Mouse (Mus musculus) E14TG2a.4 (cell line): ENCODE data around the gene Nrp1.

Experiments used
- H3K27me3 ChIP-seq: 2 replicates; pipeline ENCODE4 v1.6.1; 2014; ENCODE audit warnings: low read length, control low read depth; ENCODE audit not compliant: insufficient read depth
- H3K36me3 ChIP-seq: 2 replicates; pipeline ENCODE4 v1.6.1; 2014; ENCODE audit warnings: low read length, control low read depth; ENCODE audit not compliant: insufficient read depth
- H3K4me1 ChIP-seq: replicated peaks from 2 replicates; pipeline ENCODE4 v1.6.1; 2014; ENCODE audit warnings: low read depth, low read length, control low read depth
- H3K4me3 ChIP-seq: replicated peaks from 2 replicates; pipeline ENCODE4 v1.5.1; 2014; ENCODE audit warnings: mild to moderate bottlenecking, low read length
- H3K9me3 ChIP-seq: 2 replicates; pipeline ENCODE4 v1.6.1; 2014; ENCODE audit warnings: low read length, control low read depth
- CTCF ChIP-seq: conservative IDR thresholded peaks from 2 replicates; pipeline ENCODE4 v1.5.1; 2014; ENCODE audit warnings: low read length
- NANOG ChIP-seq: IDR thresholded peaks from 2 replicates; pipeline ENCODE4 v1.6.1; 2014; ENCODE audit warnings: borderline replicate concordance, low read length, mixed read lengths
- POU5F1 ChIP-seq: IDR thresholded peaks from 2 replicates; pipeline ENCODE4 v1.6.1; 2014; ENCODE audit warnings: low read length, borderline replicate concordance

Gene Nrp1

DNA sequence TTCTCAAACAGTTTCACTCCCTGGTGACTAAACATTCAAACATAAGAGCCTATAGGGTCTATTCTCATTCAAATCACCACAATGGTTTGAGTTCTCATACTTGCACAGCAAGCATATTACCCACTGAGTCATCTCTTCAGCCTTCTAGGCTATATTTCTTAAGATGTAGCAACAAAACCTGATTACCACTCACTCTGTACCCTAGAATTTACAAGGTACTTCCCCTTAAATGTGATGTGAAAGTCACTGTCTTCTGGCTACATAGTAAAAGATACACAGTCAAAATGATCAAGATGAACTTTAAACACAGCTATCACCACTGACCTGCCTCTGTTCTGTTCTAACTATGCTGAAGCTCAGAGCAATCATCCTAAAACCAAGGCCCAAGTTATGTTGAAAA, 7.2 kb upstream of the Nrp1 start:
- TF ChIP-seq NANOG (no peak), POU5F1 (no peak), CTCF (no peak)
- no peak overlapping the region for H3K4me3 ChIP-seq
- H3K9me3 ChIP-seq: no peaks in the 10 kb centered on the region
- peaks cover 6% of the 10 kb centered on the region for H3K27me3 ChIP-seq
- 0 out of 2 replicates have a peak, but pooled peaks cover 5% of the 10 kb centered on the region for H3K4me1 ChIP-seq
- no peaks in the 10 kb centered on the region for H3K36me3 ChIP-seq

DNA sequence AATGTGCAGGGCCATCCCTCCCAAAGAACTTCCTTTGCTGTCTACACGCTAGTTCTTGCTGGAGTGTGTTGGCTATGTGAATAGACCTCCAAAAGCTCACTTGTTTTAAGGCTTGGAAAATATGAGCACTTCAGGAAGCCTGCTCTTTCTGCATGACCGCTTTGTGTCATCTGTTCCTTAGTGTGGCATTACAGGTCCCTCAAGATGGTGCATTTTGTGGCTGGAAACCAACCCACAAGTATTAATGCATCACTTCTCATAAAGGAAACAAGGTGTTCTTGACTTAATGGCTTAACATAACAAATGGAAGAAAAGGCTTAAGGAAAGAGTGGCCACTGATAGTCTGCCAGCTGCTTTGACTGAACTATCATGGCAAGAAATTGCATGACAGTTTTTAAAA, 5.6 kb upstream of the Nrp1 start:
- Histone ChIP-seq H3K9me3 (no peaks in the 10 kb centered on the region), H3K4me1 (peaks cover 16% of the 10 kb centered on the region), H3K4me3 (no peak overlapping the region), H3K27me3 (peaks cover 22% of the 10 kb centered on the region), H3K36me3 (no peaks in the 10 kb centered on the region)
- no peak for TF ChIP-seq NANOG
- TF ChIP-seq CTCF: no peak
- no peak for TF ChIP-seq POU5F1

DNA sequence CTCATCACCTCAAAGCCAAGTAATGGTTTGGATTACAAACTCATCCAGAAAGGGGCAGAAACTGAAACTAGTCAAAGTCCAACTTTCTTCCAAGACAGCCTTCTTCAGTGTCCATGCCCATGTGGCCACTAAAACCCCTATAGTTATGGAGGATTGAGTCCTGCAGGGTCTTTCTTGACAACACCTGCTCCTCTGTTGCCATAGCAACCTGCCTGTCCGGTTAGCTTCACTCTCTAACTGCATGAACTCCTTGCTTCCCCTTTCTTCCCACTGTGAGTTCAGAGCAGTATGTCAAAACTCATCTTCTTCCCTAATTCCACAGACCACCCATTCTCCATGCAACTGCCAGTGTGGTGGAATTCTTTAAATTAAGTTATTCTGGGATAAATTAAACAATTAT, 4.4 kb upstream of the Nrp1 start:
- peaks cover 33% of the 10 kb centered on the region for H3K27me3 ChIP-seq
- H3K4me3 ChIP-seq: no peak overlapping the region
- H3K9me3 ChIP-seq: no peaks in the 10 kb centered on the region
- no peaks in the 10 kb centered on the region for H3K36me3 ChIP-seq
- no peak for TF ChIP-seq POU5F1
- no peak for TF ChIP-seq CTCF
- TF ChIP-seq NANOG: no peak
- H3K4me1 ChIP-seq: peaks cover 25% of the 10 kb centered on the region

DNA sequence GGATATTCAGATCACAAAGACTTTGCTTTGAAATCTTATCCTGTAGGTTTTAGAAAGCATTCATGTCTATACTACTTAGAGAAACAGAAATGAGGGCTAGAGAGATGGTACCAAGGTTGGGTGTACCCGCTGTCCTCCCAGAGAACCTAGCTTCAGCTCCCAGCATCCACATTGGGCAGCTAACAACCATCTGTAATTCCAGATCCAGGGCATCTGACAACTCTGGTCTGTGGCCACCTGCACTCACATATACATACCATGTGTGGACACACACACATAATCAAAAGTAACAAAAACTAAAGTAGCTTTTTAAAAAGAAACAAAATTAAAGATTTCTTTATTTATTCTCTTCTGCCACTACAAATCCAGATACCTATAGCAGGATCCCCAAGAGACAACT, 3.3 kb upstream of the Nrp1 start:
- no peak overlapping the region for H3K4me3 ChIP-seq
- H3K9me3 ChIP-seq: no peaks in the 10 kb centered on the region
- TF ChIP-seq POU5F1 (no peak), NANOG (no peak), CTCF (no peak)
- peaks cover 44% of the 10 kb centered on the region for H3K27me3 ChIP-seq
- H3K36me3 ChIP-seq: no peaks in the 10 kb centered on the region
- peaks cover 29% of the 10 kb centered on the region for H3K4me1 ChIP-seq

DNA sequence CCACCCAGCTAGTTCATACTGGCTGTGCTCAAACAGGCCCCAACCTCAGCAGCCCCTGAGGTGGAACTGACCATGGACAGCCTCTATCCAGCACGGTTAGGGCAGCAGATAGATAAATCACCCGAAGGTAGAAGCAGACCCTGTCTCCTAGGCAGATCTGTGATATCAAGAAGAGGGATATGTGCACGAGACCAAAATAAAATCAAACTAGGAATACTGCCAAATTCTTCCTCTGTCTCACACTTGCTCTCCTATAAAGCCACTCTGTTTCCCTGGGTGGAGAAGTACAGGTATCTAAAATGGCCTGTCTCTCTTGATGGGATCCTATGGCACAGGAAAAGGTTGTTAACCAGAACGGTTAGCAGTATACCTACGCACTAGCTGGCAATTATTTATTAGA, 2.2 kb upstream of the Nrp1 start:
- Histone ChIP-seq H3K27me3 (peaks cover 55% of the 10 kb centered on the region), H3K4me3 (no peak overlapping the region), H3K4me1 (peaks cover 31% of the 10 kb centered on the region), H3K36me3 (no peaks in the 10 kb centered on the region), H3K9me3 (no peaks in the 10 kb centered on the region)
- TF ChIP-seq NANOG: no peak
- no peak for TF ChIP-seq POU5F1
- TF ChIP-seq CTCF: no peak

DNA sequence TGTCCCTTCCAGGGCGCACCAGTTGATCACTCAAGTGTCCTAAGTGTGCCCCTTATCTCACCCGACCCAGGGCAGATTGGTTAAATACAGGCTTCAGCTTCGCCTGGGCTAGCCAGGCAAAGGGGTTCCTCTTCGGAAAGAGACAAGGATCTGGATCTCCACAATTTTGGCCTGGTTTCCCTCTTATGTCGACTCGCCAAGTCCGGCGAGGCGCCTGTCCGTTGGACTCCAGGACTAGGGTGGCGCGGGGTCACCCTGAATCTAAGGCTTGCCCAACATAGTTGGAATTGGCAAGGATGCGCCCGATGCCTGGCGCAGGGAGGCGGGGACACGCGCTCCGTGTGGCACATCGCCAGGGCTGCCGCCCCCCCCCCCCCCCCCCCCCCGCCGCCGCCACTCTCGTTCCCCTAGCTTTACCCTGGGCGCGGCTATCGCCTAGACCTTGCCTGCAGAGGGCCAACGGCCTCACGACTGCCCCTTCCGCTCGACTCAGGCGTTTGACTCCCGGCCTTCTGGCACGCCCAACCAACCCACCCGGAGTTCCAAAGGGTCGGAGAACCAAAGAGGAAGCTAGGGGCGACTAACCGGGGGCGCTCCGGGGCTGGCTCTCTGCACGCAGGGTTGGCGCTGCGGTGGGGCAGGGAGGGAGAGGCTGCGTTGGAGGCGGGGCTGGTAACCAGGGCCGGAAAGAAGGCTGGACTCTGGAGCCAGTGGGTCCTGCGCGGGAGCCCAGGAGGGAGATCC, 1.4 kb upstream of the Nrp1 start:
- H3K4me3 ChIP-seq: peak overlapping the region; percentile 81
- H3K9me3 ChIP-seq: no peaks in the 10 kb centered on the region
- peaks cover 60% of the 10 kb centered on the region for H3K27me3 ChIP-seq
- TF ChIP-seq POU5F1 (no peak), NANOG (no peak), CTCF (no peak)
- H3K4me1 ChIP-seq: peaks cover 31% of the 10 kb centered on the region
- H3K36me3 ChIP-seq: no peaks in the 10 kb centered on the region

DNA sequence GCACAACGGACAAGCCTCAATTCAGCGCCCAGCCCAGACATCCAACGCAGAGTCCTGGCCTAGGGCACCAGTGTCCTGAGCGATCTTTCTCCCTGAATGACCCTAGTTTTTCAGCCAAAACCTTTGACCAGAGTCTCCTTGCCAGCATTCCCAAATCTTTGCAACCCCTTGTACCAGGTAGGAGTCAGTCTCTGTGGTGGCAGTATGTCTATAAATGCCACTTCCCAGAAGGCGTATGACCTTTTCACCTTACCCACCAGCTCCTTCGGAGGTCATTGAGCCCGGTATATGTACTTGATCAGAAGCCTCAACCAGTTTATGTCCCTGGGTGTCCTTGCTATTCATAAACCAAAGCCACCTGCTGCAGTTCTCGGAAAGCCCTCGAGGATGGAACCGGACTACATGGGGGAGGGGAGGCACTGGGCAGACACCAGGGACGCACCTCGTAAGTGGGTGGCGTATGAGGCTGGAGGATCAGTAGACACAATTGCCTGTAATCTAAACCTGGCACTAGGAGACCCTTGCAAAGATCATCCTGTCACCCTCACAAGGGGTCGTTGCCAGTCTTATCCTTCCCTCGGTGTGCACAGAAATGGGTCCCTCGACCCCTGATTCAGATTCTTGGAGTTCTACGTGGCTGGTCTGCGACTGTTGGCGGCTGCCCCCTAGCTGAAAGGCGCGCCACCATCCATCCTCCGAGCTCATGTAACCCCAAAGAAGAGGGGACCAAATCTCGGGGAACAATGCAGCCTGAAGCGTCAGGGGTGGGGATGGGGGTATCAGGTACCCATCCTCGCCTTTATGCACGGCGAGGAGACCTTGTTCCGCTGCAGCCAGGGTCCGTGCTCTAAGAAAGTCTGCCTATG, 631 bp upstream of the Nrp1 start:
- peak overlapping the region; percentile 81 for H3K4me3 ChIP-seq
- H3K9me3 ChIP-seq: no peaks in the 10 kb centered on the region
- TF ChIP-seq NANOG (no peak), POU5F1 (no peak), CTCF (0 out of 2 replicates have a peak, but pooled peaks have one; percentile 6)
- H3K36me3 ChIP-seq: no peaks in the 10 kb centered on the region
- peaks cover 31% of the 10 kb centered on the region for H3K4me1 ChIP-seq
- H3K27me3 ChIP-seq: peaks cover 68% of the 10 kb centered on the region

DNA sequence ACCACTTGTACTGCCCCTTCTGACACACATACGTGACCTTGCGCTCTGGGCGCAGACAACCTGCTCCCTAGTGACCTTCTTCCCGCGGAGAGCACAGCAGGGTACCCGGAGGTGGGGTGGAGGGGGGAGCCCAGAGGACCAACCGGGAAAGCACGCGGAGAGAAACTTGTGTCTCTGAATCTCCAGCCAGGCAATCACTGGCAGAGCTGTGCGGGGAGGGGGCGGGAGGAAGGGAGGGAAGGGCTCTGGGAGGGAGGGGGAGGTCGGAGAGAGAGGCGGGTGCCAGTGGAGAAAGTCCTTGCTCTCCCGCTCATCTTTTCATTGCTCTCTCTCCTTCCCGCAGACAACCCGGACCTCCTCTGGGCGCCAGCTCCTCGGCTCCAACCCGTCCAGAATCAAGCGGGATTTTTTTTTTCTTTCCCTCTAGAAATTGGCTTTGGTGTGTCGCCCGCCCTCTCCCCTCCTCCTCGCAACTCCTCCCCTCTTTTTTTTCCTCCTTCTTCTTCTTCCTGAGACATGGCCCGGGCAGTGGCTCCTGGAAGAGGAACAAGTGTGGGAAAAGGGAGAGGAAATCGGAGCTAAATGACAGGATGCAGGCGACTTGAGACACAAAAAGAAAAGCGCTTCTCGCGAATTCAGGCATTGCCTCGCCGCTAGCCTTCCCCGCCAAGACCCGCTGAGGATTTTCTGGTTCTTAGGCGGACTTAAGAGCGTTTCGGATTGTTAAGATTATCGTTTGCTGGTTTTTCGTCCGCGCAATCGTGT, 534 bp downstream of the Nrp1 start:
- no peaks in the 10 kb centered on the region for H3K36me3 ChIP-seq
- H3K4me3 ChIP-seq: peak overlapping the region; percentile 81
- peaks cover 74% of the 10 kb centered on the region for H3K27me3 ChIP-seq
- TF ChIP-seq NANOG (no peak), POU5F1 (no peak), CTCF (no peak)
- peaks cover 31% of the 10 kb centered on the region for H3K4me1 ChIP-seq
- H3K9me3 ChIP-seq: no peaks in the 10 kb centered on the region
